Mouse (Mus musculus) right cerebral cortex, postnatal 25 days (tissue): ENCODE measurements around the gene Ccdc153.

Source experiments
- DNase-seq: peaks from one replicate; pipeline ENCODE4 v3.0.0; 2022

The Ccdc153 gene

DNA sequence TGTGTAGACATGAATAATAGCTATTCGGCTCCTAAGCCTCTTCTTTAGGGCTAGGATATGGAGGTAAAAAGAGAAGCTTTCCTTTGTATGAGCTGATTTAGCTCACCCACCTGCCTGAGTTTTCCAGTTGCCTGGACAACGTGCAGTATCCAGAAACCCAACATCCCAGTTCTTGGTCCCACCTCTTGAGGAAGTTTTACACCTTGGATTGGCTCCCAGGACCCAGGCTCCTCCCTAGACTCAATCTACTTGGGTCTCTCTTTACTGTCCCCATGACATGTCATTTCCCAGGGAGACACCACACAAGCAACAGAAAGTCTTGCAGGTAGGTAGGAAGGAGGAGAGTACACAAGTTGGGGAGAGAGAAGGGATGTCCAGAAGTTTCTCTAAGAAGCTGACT lies at the start of gene Ccdc153:
TSS of gene Ccdc153 (plus strand) at position 278 of the 400 bp plus-strand sequence.
- no peak for DNase-seq

DNA sequence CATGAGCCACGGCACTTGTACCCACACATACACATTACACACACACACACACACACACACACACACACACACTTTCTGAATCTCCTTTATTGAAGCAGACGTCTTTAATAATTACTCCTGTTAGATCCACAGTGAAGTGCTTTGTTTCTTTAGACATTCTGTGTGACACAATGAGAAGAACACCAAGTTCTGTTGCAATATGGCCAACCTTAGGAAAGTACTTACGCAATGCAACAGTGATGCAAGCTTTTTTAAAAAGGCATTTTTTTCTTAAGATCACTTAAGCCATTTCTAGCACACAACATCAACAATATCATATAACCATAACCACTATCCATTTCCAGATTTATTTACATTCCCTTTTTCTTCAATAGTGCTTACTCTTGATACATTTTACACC lies 49.3 kb upstream of the Ccdc153 start:
- DNase-seq: no peak

DNA sequence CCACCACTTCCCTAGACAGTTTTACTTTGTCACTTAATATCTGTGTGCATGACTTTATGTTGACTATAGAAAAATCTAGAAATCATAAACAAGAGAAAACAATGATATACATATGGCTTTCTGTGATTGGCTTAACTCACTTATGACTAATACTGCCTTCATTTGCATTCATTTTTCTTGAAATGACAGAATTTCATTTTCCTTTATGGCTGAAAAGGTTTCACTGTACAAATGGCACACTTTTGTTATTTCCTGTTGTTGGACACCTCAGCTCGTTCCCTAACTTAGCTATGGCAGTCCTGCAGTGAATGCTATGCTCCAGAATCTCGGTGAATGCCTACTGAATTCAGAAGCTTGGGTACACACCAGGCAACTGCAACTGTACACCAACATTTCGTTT lies 48.2 kb upstream of the Ccdc153 start:
- DNase-seq: no peak

DNA sequence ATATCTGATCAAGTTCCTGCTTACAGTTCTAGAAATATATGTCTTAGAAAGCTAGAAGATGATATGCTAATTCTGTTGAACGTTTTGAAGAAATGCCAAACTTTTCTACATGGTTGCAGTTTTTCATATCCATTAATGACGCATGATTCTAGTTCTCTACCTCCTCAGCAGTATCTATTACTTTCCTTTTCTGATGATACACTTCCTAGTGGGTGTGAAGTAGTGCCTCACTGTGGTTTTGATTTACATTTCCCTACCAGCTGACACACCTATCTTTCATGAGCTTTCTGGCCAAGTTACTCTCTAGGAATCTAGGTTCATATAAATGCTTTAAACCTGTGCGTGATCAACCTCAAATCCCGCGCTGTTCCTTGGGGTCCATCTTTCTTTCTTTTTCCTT lies 47.7 kb upstream of the Ccdc153 start:
- DNase-seq: no peak

DNA sequence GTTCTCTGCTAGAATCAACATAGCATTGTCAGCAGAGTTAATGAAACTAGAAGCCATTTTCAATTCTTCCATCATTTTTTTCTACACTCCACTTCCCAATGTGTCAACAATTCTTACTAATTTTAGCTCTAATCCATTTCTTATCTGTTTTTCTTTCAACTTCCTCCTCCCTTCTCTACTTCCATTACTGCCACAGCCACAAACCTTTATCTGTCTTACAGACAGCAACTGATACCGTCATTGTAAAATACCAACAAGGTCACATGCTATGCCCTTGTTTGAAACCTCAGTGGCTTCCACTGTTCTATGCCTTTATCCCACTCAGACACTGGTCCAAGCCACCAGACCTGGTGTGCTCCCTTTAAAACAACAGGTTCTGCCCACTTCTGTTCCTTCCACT lies 46.5 kb upstream of the Ccdc153 start:
- DNase-seq: no peak

DNA sequence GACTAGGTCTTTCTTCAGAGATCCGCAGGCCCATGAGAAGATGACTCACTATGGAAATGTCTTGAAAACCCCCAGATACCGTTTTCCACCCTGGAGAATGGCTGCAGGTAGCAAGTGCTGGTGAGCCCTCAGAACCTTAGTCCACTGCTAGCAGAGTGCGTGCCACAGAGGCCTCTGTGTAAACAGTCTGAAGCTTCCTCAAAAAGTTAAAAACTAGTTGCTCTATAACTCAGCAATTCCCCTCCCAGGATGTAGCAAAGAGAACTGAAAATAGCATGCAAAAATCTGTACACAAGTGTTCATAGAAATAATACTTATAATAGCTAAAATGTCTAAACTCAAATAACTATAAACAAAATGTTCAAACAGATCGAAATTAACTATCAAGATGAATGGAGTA lies 44.1 kb upstream of the Ccdc153 start:
- DNase-seq: no peak

DNA sequence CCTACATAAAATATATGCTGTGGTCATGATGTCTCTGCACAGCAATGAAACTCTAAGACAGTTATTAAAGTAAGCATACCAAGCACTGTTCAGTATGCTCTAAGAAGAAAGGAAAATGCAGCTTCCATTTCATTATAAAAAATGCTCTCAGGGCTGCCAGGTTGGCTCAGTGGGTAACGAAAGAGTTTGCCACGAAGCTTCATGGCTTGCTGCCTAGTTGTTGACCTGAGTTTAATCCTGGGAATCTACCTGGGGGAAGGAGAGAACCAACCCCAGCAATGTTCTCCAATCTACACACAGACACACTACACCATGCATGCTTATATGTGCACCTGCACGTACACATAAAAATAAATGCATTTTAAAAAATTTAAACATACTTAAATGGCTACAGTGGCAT lies 41.3 kb upstream of the Ccdc153 start:
- DNase-seq: no peak

DNA sequence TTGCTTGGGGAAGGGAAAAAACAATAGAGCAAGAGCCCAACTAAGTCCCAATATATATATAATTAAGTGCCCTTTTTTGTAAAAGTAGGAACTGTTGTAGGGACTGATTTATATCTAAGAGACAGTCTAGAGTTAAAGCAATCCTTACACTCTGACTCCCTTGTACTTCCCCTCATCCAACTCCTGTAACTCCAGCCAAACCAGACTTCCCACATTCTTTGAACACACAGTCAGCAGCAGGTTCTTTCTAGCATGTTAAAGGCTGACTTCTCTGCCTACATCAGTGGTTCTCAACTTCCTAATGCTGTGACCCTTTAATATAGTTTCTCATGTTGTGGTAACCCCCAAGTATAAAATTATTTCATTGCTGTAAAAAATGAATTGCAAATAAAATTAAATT lies 40.9 kb upstream of the Ccdc153 start:
- DNase-seq: no peak

DNA sequence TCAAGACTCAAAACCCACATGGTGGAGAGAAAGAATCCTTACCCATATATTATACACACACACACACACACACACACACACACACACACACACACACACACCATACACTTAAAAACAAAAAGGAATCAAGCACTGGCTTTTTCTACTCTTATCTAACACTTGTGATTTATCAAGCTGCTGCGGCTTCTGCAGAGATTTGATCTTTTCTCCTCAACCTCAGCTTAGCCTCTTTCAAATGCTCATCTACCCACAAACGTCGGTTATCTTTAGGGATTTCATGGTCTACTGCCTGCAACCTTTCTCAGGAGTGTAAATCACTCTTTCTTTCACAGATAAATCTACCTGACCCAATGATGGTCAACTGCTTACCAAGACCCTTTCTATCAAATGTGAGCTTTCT lies 40.0 kb upstream of the Ccdc153 start:
- no peak for DNase-seq

DNA sequence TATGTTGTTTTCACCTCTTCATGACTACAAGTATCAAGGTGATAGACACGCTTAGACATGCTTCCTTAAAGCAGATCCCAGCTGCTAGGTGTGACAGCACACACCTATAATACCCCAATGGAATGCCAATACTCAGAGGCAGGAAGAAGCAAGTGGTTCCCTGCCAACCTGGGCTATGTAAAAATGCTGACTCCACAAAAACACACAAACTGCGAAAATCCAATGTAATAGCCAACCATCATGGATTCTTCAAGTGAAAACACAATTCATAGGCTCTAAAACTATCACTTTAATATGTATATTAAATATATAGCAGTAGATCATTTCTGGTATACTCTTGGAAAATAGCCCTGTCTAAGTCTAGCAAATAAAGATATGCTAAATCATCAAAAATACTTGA lies 32.6 kb upstream of the Ccdc153 start:
- no peak for DNase-seq

DNA sequence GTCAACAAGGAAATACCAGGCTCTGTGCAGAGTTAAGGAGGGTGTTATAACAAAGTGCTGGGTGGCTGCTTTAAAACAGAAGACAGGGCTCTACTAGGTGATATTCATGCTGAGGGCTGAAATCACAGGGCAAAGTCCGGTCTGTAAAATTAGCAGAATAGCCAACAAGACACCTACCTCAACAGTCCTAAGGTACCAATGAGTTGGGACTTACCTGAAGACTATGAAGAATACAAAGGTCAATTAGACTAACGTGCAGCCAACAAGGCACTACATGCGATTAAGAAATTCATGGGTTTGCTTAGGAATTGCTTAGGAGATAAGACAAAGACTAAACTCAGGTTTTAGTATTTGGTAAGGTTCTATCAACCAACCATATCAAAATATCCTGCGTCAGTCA lies 31.1 kb upstream of the Ccdc153 start:
- DNase-seq: no peak

DNA sequence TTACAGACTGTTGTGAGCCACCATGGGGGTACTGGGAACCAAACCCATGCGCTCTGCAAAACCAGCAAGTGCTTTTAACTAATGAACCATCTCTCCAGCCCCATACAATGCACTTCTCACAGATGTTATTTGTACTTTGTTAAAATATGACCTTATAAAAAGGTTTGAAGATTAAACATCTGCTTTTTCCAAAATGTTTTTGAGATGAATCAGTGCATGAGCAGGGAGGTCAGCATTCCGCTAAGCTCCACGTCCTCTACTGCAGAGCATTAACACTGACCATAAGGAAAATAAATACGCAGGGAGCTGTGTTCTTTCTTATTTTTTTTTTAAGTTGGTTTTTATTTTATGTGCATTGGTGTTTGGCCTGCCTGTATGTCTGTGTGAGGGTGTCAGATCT lies 28.1 kb upstream of the Ccdc153 start:
- DNase-seq: no peak

DNA sequence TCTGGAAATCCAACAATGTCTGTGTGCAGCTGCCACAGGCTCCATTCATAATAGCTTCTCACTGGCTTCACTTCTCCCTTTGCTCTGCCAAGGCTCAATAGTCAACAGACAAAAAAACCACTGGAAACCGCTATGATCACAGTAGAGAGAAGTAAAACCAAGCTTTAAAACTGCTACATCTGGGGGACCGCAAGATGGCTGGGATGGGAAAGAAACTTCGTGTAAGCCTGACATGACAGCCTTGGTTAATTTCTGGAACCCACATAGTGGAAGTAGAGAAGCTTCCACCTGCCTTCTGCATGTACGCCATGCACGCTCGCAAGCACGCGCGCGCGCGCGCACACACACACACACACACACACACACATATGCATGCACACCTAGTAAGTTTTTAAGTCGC lies 26.9 kb upstream of the Ccdc153 start:
- no peak for DNase-seq

DNA sequence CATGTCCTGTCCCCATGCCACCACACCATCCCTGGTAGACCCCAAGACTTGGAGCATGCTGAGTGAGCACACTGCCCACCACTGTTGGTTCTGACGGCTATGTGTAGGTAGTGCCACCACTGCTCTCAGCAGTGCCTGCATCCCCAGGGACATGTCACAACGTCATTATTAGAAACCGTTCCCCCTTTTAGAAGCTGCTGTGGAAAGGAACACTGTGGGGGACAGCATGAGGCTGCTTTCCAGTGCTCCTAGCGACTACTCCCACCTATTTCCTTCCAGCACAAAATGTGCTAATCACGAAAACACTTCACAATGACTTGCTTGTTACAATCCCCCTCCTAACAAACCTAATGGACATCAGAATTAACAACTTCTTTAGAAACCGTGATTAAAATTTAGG lies 14.5 kb upstream of the Ccdc153 start:
- no peak for DNase-seq

DNA sequence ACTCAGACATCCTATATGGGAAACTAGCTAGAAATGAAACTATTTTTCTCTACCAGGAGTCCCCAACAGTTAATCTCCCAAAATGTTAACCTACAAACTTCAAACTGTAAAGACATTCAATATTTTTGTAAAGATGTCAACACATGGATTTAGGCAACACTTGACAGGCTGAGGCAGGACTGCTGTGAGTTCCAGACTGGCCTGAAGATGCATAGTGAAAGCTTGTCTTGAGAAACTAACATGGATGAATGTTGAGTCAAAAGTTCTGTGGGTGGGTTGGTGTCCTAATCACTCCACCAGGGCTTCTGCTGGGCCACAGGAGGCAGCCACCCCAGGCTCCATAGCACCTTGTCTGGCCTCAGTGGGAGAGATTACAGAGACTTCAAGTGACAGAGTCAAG lies 8.9 kb upstream of the Ccdc153 start:
- no peak for DNase-seq

DNA sequence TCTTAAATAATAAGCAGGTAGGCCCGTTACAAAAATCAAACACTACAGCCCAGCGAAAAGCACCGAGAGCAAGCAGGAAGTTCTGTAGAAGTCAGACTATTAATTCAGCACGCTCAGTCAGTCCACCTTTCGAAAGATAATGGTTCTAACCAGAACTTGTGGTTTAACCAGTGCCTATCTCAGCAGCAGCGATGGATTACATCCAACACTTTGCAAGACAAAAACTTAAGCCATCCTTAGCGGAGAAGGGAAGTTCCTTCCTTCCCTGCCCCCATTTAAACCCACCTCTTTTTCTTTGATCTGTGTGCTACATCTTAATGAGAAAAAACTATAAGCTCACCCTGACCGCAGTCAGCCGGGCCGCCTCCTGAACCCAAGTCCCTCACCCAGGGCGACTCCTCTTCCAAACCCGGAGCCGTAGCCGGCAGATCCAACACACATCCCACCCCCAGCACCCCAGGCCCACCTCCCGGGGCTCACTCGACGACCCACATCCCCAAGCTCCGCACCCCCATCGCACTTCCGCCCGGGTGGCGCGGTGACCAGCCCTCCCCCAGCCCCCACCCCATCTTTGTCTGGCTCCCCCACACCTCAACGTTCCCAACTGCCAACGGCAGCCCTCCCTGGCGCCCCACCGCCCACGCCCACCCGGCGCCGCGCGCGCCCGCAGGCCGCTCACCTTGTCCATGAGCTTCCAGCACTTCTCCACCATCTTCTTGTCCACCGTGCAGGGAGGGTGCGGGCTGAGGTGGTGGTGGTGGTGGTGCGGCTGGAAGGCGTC lies 7.3 kb upstream of the Ccdc153 start:
- DNase-seq: no peak

DNA sequence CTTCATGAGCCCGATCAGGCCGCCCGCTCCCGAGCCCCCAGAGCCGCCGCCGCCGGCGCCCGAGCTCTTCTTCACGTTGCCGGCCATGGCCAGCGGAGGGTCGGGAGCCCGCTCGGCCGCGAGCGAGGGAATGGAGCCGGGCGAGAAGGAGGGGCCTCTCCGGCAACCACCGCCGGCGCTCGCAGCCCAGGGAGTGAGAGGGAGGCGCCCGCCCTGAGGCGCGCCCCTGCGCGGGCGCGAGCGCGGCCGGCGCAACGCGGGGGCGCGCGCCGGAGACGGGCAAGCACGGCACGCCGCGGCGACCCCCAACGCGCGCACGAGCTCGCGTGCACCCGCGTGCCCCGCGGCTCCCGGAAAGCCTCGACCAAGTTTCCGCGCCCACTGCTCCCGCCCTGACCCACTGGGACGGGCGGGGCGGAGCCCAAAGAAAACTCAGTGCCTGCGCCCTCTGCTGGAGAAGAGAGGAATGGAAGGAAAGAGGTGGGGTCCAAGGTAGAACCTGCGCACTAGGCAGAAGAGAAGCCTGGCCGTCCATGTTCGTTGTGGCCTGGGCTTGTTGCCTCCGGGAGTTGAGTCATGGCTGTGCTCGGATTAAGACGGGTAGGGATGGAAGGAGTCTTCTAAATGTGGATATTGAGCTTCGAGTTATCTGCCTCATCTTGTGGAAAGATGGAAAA lies 6.5 kb upstream of the Ccdc153 start, which contains the start of gene Cbl:
TSS of gene Cbl (minus strand) at position 248 of the 677 bp plus-strand sequence.
- DNase-seq: peak; percentile 99

DNA sequence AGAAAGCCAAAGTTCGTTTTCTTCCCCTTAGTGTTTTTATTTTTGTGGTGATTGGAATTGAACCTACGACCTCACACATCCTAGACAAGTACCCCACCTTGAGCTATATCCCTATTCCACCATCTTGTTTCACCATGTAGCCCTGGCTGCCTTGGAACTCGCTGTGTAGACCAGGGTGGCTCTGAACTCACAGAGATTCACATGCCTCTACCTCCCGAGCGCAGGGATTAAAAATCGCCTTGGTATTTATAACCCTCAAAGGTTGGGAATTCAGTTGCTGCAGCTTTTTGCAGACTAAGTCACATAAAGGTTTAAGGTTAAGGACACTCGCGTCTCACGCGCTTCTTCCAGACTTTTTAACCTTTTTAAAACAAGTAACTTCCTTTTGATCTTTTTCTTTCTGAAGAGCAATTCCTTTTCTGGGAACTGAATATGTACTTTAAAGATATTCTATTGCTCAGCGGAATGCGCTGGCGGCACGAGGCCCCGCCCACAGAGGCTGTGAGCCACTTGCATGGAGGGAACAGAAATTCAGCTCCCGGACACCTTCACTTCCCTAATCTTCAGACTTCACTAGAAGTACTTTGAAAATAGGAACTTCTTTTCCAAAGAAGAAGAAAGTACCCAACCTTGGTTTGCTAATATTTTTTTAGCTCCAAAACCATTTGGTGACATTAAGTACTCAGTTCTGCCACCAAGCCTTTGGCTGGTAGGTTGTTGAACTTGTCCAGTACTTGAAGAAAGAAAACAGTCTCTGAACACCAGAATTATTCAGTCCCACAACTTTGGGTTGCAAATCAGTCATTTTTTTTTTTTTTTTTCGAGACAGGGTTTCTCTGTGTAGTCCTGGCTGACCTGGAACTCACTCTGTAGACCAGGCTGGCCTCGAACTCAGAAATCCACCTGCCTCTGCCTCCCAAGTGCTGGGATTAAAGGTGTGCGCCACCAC lies 5.7 kb upstream of the Ccdc153 start:
- peak; percentile 50 for DNase-seq

DNA sequence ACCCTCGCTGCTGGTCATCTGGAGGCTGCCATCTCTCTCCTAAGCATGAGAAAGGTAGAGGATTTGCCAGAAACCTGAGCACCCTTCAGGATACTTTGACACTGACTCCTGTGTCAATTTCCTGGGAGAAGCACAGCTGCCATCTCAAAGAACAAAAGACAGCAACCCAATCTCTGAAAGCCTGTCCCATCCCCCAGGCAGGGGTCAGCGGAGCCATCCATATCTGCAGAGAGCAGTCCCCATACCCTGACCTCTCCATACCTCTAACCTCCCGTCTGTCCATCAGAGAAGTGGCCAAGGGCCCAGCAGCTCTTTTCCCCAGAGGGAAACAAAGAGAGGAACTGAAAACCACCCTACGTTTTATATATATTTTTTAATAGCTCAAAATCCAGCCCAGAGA lies 3.9 kb upstream of the Ccdc153 start:
- DNase-seq: no peak

DNA sequence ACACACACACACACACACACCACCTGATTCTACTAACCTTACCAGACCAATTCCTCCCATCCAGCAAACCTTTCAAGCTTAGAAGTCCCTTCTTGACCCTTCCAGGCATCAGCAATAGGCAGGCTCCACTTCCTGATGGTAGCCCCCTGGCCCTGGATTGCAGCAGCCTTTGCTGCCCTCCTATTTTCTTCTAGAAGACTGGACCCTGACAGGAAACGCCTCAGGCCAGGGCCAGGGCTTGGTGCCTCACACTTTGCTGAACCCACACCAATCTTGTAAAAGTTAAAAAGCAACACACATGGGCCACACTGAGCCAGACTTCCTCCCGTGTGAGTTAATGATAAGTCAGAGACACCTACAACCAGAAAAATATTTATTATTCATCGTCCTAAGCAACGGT lies 3.3 kb upstream of the Ccdc153 start:
- DNase-seq: no peak

DNA sequence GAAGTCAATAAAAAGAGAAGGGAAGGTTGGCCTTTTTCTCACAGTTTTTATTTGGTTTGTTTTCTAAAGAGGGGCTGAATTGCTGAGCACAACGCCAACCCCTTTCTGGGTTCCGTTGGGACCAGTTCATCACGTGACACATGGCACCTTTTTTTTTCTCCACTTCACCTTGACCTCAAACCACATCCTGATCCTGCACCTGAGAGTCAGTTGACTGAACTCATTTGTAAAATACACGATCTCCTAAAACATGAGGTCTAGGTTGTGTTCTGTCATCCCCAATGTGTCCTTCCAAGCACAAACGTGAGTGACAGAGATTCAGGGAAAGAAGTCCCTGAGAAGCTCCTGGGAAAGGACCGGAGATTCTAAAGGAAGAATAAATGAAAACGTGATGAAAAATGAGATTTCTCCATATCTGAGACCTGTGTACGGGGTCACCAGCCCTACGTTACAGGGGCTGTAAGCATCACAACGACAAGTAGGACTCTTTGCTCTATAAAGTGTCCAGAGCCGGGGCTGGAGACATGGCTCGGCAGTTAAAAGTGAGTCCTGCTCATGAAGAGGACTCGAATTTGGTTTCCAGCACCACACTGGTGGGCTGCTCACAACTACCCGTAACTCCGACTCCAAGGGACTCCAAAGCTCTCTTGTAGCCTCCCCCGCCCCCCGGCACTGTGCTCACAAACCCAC lies 1.8 kb upstream of the Ccdc153 start:
- DNase-seq: no peak

DNA sequence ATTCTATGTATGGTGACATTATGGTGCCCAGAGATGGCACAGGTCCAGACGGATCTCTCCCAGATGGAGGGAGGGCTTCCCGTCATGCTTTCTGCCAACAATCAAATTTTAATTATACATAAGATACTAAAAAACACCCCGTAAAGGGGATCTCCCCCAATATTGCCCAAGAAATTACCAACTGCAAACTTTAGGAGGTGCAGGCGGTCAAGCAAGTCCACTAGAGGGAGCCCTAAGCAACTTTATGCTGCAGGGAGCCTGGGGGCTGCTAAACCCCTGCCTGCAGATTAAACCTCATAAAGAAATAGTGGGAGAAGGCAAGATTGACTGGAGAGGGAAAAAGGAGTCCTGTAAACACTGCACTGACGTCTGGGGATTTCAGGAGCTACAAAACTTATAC lies 1.0 kb upstream of the Ccdc153 start:
- no peak for DNase-seq

DNA sequence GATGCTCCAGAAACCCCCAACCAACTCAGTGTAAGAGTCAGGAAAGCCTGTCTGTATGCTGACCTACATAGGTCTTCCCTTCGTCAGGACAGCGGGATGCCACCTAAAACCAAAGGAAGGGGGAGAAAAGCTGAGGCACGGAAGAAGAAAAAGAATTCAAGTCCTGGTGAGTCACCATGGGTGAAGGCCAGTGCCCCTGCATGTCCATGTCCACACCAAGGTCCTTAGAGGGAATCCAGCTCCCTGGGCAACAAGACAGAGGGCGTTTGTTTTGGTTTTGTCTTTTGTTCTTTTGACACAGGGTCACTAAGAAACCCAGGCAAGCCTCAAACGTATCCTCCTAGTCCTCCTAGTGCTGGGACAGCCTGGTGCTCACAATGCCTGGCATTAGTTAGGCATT lies 435 bp downstream of the Ccdc153 start:
- no peak for DNase-seq
